Mouse (Mus musculus) midbrain, embryonic 13.5 days (tissue): ENCODE results near the gene Ccdc27. TPM values are rescaled to one million over a fixed set of nuclear protein-coding genes. Genes with fewer than 3 reads are reported as not detected.

Experiments
- ATAC-seq: fragments of 200-750 bp; cut with Nextera tagmentation; 2 replicates; pipeline ENCODE4 v1.8.0; 2017; ENCODE audit warnings: mild to moderate bottlenecking, moderate TSS enrichment, moderate library complexity
- H3K27ac ChIP-seq: fragments of 300-500 bp; sonication (generic); 2 replicates; pipeline ENCODE4 v1.5.1; 2015; ENCODE audit warnings: inconsistent platforms, mild to moderate bottlenecking, moderate library complexity
- H3K27me3 ChIP-seq: fragments of 300-500 bp; sonication (generic); 2 replicates; pipeline ENCODE4 v1.6.1; 2015; ENCODE audit warnings: mild to moderate bottlenecking, inconsistent platforms
- H3K36me3 ChIP-seq: fragments of 300-500 bp; sonication (generic); 2 replicates; pipeline ENCODE4 v1.6.1; 2015; ENCODE audit warnings: mild to moderate bottlenecking, inconsistent platforms
- H3K4me1 ChIP-seq: fragments of 300-500 bp; sonication (generic); replicated peaks from 2 replicates; pipeline ENCODE4 v1.6.1; 2015; ENCODE audit warnings: inconsistent platforms
- H3K4me2 ChIP-seq: fragments of 300-500 bp; sonication (generic); replicated peaks from 2 replicates; pipeline ENCODE4 v1.6.1; 2015; ENCODE audit warnings: moderate library complexity, mild to moderate bottlenecking, inconsistent platforms
- H3K4me3 ChIP-seq: fragments of 300-500 bp; sonication (generic); replicated peaks from 2 replicates; pipeline ENCODE4 v1.5.1; 2015; ENCODE audit warnings: mild to moderate bottlenecking, inconsistent platforms
- H3K9ac ChIP-seq: fragments of 300-500 bp; sonication (generic); replicated peaks from 2 replicates; pipeline ENCODE4 v1.6.1; 2015; ENCODE audit warnings: mild to moderate bottlenecking, inconsistent platforms
- H3K9me3 ChIP-seq: fragments of 300-500 bp; sonication (generic); 2 replicates; pipeline ENCODE4 v1.6.1; 2016; ENCODE audit warnings: mild to moderate bottlenecking, inconsistent platforms
- WGBS: fragments of 180-500 bp; shearing (Covaris S2); methylation state at CpG from one replicate; pipeline ENCODE4 v1.1.7; 2015; 5-methylcytosine and 5-hydroxymethylcytosine counted together
- polyA plus RNA-seq: library from polyadenylated mRNA; unstranded; fragments of >200 nt; fragmentation: Nextera tagmentation; extraction: Ambion mirVana; gene quantifications from 2 replicates; pipeline ENCODE4 v1.2.1, GENCODE M21; 2015

Ccdc27 gene
- polyA plus RNA-seq, 1 experiment from 2014 or later, result not detected

GRCm38 (mm10) chr4:154006264-154006663, 36.2 kb downstream of the Ccdc27 start:
- H3K9ac ChIP-seq, result no peak overlapping the region
- H3K27me3 ChIP-seq, result no peaks in the 10 kb centered on the region
- no peak overlapping the region for H3K4me3 ChIP-seq
- no peak for ATAC-seq
- H3K9me3 ChIP-seq, result no peaks in the 10 kb centered on the region
- H3K36me3 ChIP-seq, result peaks cover 57% of the 10 kb centered on the region
- peaks cover 8% of the 10 kb centered on the region for H3K4me1 ChIP-seq
- H3K27ac ChIP-seq, result no peak overlapping the region
- WGBS, result 94% methylated on average over 6 of the region's 6 CpGs
- no peak overlapping the region for H3K4me2 ChIP-seq

GRCm38 (mm10) chr4:154005488-154005887, 37.0 kb downstream of the Ccdc27 start:
- Histone ChIP-seq H3K4me1 (0 out of 2 replicates have a peak, but pooled peaks cover under 1% of the 10 kb centered on the region), H3K36me3 (peaks cover 57% of the 10 kb centered on the region), H3K27me3 (no peaks in the 10 kb centered on the region), H3K4me2 (no peak overlapping the region), H3K4me3 (no peak overlapping the region), H3K27ac (no peak overlapping the region), H3K9ac (no peak overlapping the region), H3K9me3 (no peaks in the 10 kb centered on the region)
- no peak for ATAC-seq
- 91% methylated on average over 5 of the region's 5 CpGs for WGBS

GRCm38 (mm10) chr4:153993505-153993904, 49.0 kb downstream of the Ccdc27 start:
- H3K9ac ChIP-seq, result no peak overlapping the region
- H3K4me2 ChIP-seq, result no peak overlapping the region
- ATAC-seq, result no peak
- no peaks in the 10 kb centered on the region for H3K9me3 ChIP-seq
- H3K27ac ChIP-seq, result no peak overlapping the region
- 92% methylated on average over 8 of the region's 8 CpGs for WGBS
- no peak overlapping the region for H3K4me3 ChIP-seq
- no peaks in the 10 kb centered on the region for H3K4me1 ChIP-seq
- peaks cover 94% of the 10 kb centered on the region for H3K36me3 ChIP-seq
- H3K27me3 ChIP-seq, result no peaks in the 10 kb centered on the region

DNA sequence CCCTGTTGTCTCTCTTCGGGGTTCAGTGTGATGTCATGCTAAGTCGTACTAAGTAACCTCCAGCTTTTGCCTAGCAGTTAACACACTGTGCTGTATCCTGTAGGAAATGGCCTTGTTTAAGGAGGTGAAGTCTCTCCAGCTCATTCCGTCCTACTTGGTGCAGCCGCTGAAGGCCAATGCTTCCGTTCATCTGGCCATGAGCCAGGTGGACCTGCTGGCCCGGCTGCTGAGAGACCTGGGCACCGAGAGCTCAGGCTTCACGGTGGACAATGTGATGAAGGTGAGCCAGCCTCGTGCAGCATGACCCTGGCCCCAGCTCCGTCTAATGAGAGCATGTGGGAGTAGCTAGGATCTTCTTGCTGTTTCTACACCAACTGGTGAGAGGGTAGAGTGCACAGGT, 49.8 kb downstream of the Ccdc27 start:
- ATAC-seq, result no peak
- Histone ChIP-seq H3K27me3 (no peaks in the 10 kb centered on the region), H3K9ac (no peak overlapping the region), H3K9me3 (no peaks in the 10 kb centered on the region), H3K4me1 (no peaks in the 10 kb centered on the region), H3K4me2 (no peak overlapping the region), H3K36me3 (peaks cover 94% of the 10 kb centered on the region), H3K27ac (no peak overlapping the region), H3K4me3 (no peak overlapping the region)
- WGBS, result 93% methylated on average over 10 of the region's 10 CpGs

GRCm38 (mm10) chr4:153980470-153980869, 62.0 kb downstream of the Ccdc27 start:
- peaks cover 67% of the 10 kb centered on the region for H3K36me3 ChIP-seq
- WGBS, result 92% methylated on average over 11 of the region's 11 CpGs
- H3K9me3 ChIP-seq, result no peaks in the 10 kb centered on the region
- no peak for ATAC-seq
- H3K27me3 ChIP-seq, result no peaks in the 10 kb centered on the region
- no peak overlapping the region for H3K27ac ChIP-seq
- H3K4me1 ChIP-seq, result peaks cover 25% of the 10 kb centered on the region
- no peak overlapping the region for H3K9ac ChIP-seq
- H3K4me2 ChIP-seq, result no peak overlapping the region
- H3K4me3 ChIP-seq, result no peak overlapping the region

GRCm38 (mm10) chr4:153979243-153979642, 63.2 kb downstream of the Ccdc27 start:
- 95% methylated on average over 10 of the region's 10 CpGs for WGBS
- Histone ChIP-seq H3K9me3 (no peaks in the 10 kb centered on the region), H3K4me1 (peaks cover 27% of the 10 kb centered on the region), H3K9ac (no peak overlapping the region), H3K27ac (no peak overlapping the region), H3K27me3 (no peaks in the 10 kb centered on the region), H3K36me3 (peaks cover 55% of the 10 kb centered on the region), H3K4me2 (no peak overlapping the region), H3K4me3 (no peak overlapping the region)
- ATAC-seq, result no peak

Other genes with a start within 250 kb of the Ccdc27 start
- 68.2 and 78.9 TPM in 2 replicates for gene A430005L14Rik, start 85.4 kb downstream of the Ccdc27 start, polyA plus RNA-seq
- gene Dffb, start 67.6 kb downstream of the Ccdc27 start, polyA plus RNA-seq, result 12.0 and 13.0 TPM in 2 replicates
- 18.0 and 20.4 TPM in 2 replicates for gene Cep104, start 67.5 kb downstream of the Ccdc27 start, polyA plus RNA-seq
- 21.2 and 24.7 TPM in 2 replicates for gene Lrrc47, start 30.9 kb downstream of the Ccdc27 start, polyA plus RNA-seq
- 4.7 and 6.1 TPM in 2 replicates for gene Smim1, start 16.4 kb downstream of the Ccdc27 start, polyA plus RNA-seq
- 0.55 and 1.5 TPM in 2 replicates for gene Trp73, start 97.5 kb upstream of the Ccdc27 start, polyA plus RNA-seq
- 47.8 and 50.9 TPM in 2 replicates for gene Wrap73, start 99.7 kb upstream of the Ccdc27 start, polyA plus RNA-seq
- 161 and 173 TPM in 2 replicates for gene Tprgl, start 118.0 kb upstream of the Ccdc27 start, polyA plus RNA-seq
- 6.8 and 6.9 TPM in 2 replicates for gene Megf6, start 128.1 kb upstream of the Ccdc27 start, polyA plus RNA-seq